Mouse (Mus musculus) midbrain, embryonic 13.5 days (tissue): ENCODE data around the gene Tulp1. TPM values are rescaled to one million over a fixed set of nuclear protein-coding genes. Genes with fewer than 3 reads are reported as not detected.
A peak's percentile ranks its signal among the peaks of the same experiment; 100 is the strongest.

Experiments used
- ATAC-seq: fragments of 200-750 bp; cut with Nextera tagmentation; 2 replicates; pipeline ENCODE4 v1.8.0; 2017; ENCODE audit warnings: mild to moderate bottlenecking, moderate TSS enrichment, moderate library complexity
- H3K27ac ChIP-seq: fragments of 300-500 bp; sonication (generic); 2 replicates; pipeline ENCODE4 v1.5.1; 2015; ENCODE audit warnings: inconsistent platforms, mild to moderate bottlenecking, moderate library complexity
- H3K27me3 ChIP-seq: fragments of 300-500 bp; sonication (generic); 2 replicates; pipeline ENCODE4 v1.6.1; 2015; ENCODE audit warnings: mild to moderate bottlenecking, inconsistent platforms
- H3K36me3 ChIP-seq: fragments of 300-500 bp; sonication (generic); 2 replicates; pipeline ENCODE4 v1.6.1; 2015; ENCODE audit warnings: mild to moderate bottlenecking, inconsistent platforms
- H3K4me1 ChIP-seq: fragments of 300-500 bp; sonication (generic); replicated peaks from 2 replicates; pipeline ENCODE4 v1.6.1; 2015; ENCODE audit warnings: inconsistent platforms
- H3K4me2 ChIP-seq: fragments of 300-500 bp; sonication (generic); replicated peaks from 2 replicates; pipeline ENCODE4 v1.6.1; 2015; ENCODE audit warnings: moderate library complexity, mild to moderate bottlenecking, inconsistent platforms
- H3K4me3 ChIP-seq: fragments of 300-500 bp; sonication (generic); replicated peaks from 2 replicates; pipeline ENCODE4 v1.5.1; 2015; ENCODE audit warnings: mild to moderate bottlenecking, inconsistent platforms
- H3K9ac ChIP-seq: fragments of 300-500 bp; sonication (generic); replicated peaks from 2 replicates; pipeline ENCODE4 v1.6.1; 2015; ENCODE audit warnings: mild to moderate bottlenecking, inconsistent platforms
- H3K9me3 ChIP-seq: fragments of 300-500 bp; sonication (generic); 2 replicates; pipeline ENCODE4 v1.6.1; 2016; ENCODE audit warnings: mild to moderate bottlenecking, inconsistent platforms
- WGBS: fragments of 180-500 bp; shearing (Covaris S2); methylation state at CpG from one replicate; pipeline ENCODE4 v1.1.7; 2015; 5-methylcytosine and 5-hydroxymethylcytosine counted together
- polyA plus RNA-seq: library from polyadenylated mRNA; unstranded; fragments of >200 nt; fragmentation: Nextera tagmentation; extraction: Ambion mirVana; gene quantifications from 2 replicates; pipeline ENCODE4 v1.2.1, GENCODE M21; 2015

The Tulp1 gene
- polyA plus RNA-seq, 1 experiment from 2014 or later = 1.7 TPM

- H3K9ac ChIP-seq = peak overlapping the region; percentile 32; the same call in 1 of the 2 replicates
- WGBS = 58% methylated on average over 6 of the region's 6 CpGs
- no peaks in the 10 kb centered on the region for H3K9me3 ChIP-seq
- peaks cover 52% of the 10 kb centered on the region for H3K4me1 ChIP-seq
- H3K4me3 ChIP-seq = no peak overlapping the region
- ATAC-seq = no peak
- 0 out of 2 replicates have a peak overlapping the region, but pooled peaks have one; percentile 87 for H3K4me2 ChIP-seq
- H3K36me3 ChIP-seq = no peaks in the 10 kb centered on the region
- H3K27me3 ChIP-seq = peaks cover 28% of the 10 kb centered on the region
- no peak overlapping the region for H3K27ac ChIP-seq
These were observed 16.8 kb downstream of the Tulp1 start for GRCm38 (mm10) chr17:28348211-28348610.

- no peaks in the 10 kb centered on the region for H3K36me3 ChIP-seq
- no peak for ATAC-seq
- H3K9ac ChIP-seq = no peak overlapping the region
- H3K4me1 ChIP-seq = peaks cover 52% of the 10 kb centered on the region
- no peak overlapping the region for H3K27ac ChIP-seq
- 84% methylated on average over 10 of the region's 10 CpGs for WGBS
- no peaks in the 10 kb centered on the region for H3K9me3 ChIP-seq
- peaks cover 23% of the 10 kb centered on the region for H3K27me3 ChIP-seq
- H3K4me3 ChIP-seq = no peak overlapping the region
- no peak overlapping the region for H3K4me2 ChIP-seq
These were observed 17.7 kb downstream of the Tulp1 start for GRCm38 (mm10) chr17:28347327-28347726.

- WGBS = 7% methylated on average over 10 of the region's 10 CpGs
- no peak overlapping the region for H3K4me3 ChIP-seq
- H3K36me3 ChIP-seq = no peaks in the 10 kb centered on the region
- no peak overlapping the region for H3K27ac ChIP-seq
- peaks cover 9% of the 10 kb centered on the region; the same call in 1 of the 2 replicates for H3K27me3 ChIP-seq
- H3K4me2 ChIP-seq = 0 out of 2 replicates have a peak overlapping the region, but pooled peaks have one; percentile 0
- H3K4me1 ChIP-seq = peaks cover 50% of the 10 kb centered on the region
- no peak overlapping the region for H3K9ac ChIP-seq
- no peak for ATAC-seq
- H3K9me3 ChIP-seq = no peaks in the 10 kb centered on the region
These were observed 19.1 kb downstream of the Tulp1 start for GRCm38 (mm10) chr17:28345882-28346281.

- 0 out of 2 replicates have a peak overlapping the region, but pooled peaks have one; percentile 0 for H3K4me2 ChIP-seq
- H3K4me1 ChIP-seq = peaks cover 51% of the 10 kb centered on the region
- H3K9me3 ChIP-seq = no peaks in the 10 kb centered on the region
- H3K4me3 ChIP-seq = no peak overlapping the region
- H3K27me3 ChIP-seq = peaks cover 9% of the 10 kb centered on the region; the same call in 1 of the 2 replicates
- H3K9ac ChIP-seq = no peak overlapping the region
- no peak for ATAC-seq
- no peaks in the 10 kb centered on the region for H3K36me3 ChIP-seq
- no peak overlapping the region for H3K27ac ChIP-seq
- WGBS = 14% methylated on average over 7 of the region's 8 CpGs
These were observed 19.7 kb downstream of the Tulp1 start for GRCm38 (mm10) chr17:28345271-28345721.

- no peak overlapping the region for H3K9ac ChIP-seq
- no peak overlapping the region for H3K4me3 ChIP-seq
- H3K9me3 ChIP-seq = no peaks in the 10 kb centered on the region
- peaks cover 44% of the 10 kb centered on the region for H3K4me1 ChIP-seq
- ATAC-seq = no peak
- 67% methylated on average over 3 of the region's 3 CpGs for WGBS
- H3K27me3 ChIP-seq = peaks cover 9% of the 10 kb centered on the region; the same call in 1 of the 2 replicates
- no peak overlapping the region for H3K4me2 ChIP-seq
- 0 out of 2 replicates have a peak, but pooled peaks cover 2% of the 10 kb centered on the region for H3K36me3 ChIP-seq
- H3K27ac ChIP-seq = no peak overlapping the region
These were observed 20.4 kb downstream of the Tulp1 start for GRCm38 (mm10) chr17:28344670-28345069.

- no peak overlapping the region for H3K4me3 ChIP-seq
- ATAC-seq = no peak
- H3K27ac ChIP-seq = no peak overlapping the region
- H3K9ac ChIP-seq = peak overlapping the region; percentile 28; the same call in 1 of the 2 replicates
- peaks cover 39% of the 10 kb centered on the region for H3K4me1 ChIP-seq
- no peak overlapping the region for H3K4me2 ChIP-seq
- WGBS = 46% methylated on average over 4 of the region's 4 CpGs
- 0 out of 2 replicates have a peak, but pooled peaks cover 4% of the 10 kb centered on the region for H3K36me3 ChIP-seq
- H3K9me3 ChIP-seq = no peaks in the 10 kb centered on the region
- peaks cover 9% of the 10 kb centered on the region; the same call in 1 of the 2 replicates for H3K27me3 ChIP-seq
These were observed 20.9 kb downstream of the Tulp1 start for GRCm38 (mm10) chr17:28344050-28344607.

- WGBS = 7% methylated on average over 26 of the region's 26 CpGs
- no peak overlapping the region for H3K27ac ChIP-seq
These were observed 23.9 kb downstream of the Tulp1 start for GRCm38 (mm10) chr17:28341091-28341490.

GRCm38 (mm10) chr17:28340578-28340977 is 24.4 kb downstream of the Tulp1 start:
- no peaks in the 10 kb centered on the region for H3K9me3 ChIP-seq
- peak overlapping the region; percentile 28; the same call in 1 of the 2 replicates for H3K4me3 ChIP-seq
- 0 out of 2 replicates have a peak, but pooled peaks cover 4% of the 10 kb centered on the region for H3K36me3 ChIP-seq
- ATAC-seq = peak; percentile 19; the same call in 1 of the 2 replicates
- WGBS = 78% methylated on average over 7 of the region's 7 CpGs
- H3K27me3 ChIP-seq = no peaks in the 10 kb centered on the region; the same call in 1 of the 2 replicates
- peak overlapping the region; percentile 55 for H3K4me2 ChIP-seq
- H3K9ac ChIP-seq = peak overlapping the region; percentile 54
- H3K27ac ChIP-seq = no peak overlapping the region
- peaks cover 20% of the 10 kb centered on the region for H3K4me1 ChIP-seq

More at GRCm38 (mm10) chr17:28341091-28341490, 23.9 kb downstream of the Tulp1 start:
- Histone ChIP-seq H3K4me1 (peaks cover 25% of the 10 kb centered on the region), H3K4me3 (peak overlapping the region; percentile 28), H3K9me3 (no peaks in the 10 kb centered on the region), H3K4me2 (peak overlapping the region; percentile 55), H3K36me3 (0 out of 2 replicates have a peak, but pooled peaks cover 4% of the 10 kb centered on the region), H3K9ac (peak overlapping the region; percentile 54), H3K27me3 (no peaks in the 10 kb centered on the region; the same call in 1 of the 2 replicates)
- ATAC-seq = peak; percentile 78

GRCm38 (mm10) chr17:28337547-28337946 is 27.5 kb downstream of the Tulp1 start:
- H3K4me3 ChIP-seq = no peak overlapping the region
- no peak overlapping the region for H3K9ac ChIP-seq
- 0 out of 2 replicates have a peak, but pooled peaks cover 8% of the 10 kb centered on the region for H3K36me3 ChIP-seq
- H3K4me2 ChIP-seq = no peak overlapping the region
- H3K4me1 ChIP-seq = peaks cover 20% of the 10 kb centered on the region
- ATAC-seq = no peak
- no peaks in the 10 kb centered on the region for H3K27me3 ChIP-seq
- WGBS = 94% methylated on average over 7 of the region's 7 CpGs
- no peak overlapping the region for H3K27ac ChIP-seq
- no peaks in the 10 kb centered on the region for H3K9me3 ChIP-seq

- 77% methylated on average over 10 of the region's 10 CpGs for WGBS
- H3K9me3 ChIP-seq = no peaks in the 10 kb centered on the region
- H3K4me2 ChIP-seq = no peak overlapping the region
- no peak overlapping the region for H3K27ac ChIP-seq
- ATAC-seq = no peak
- peaks cover 27% of the 10 kb centered on the region for H3K36me3 ChIP-seq
- no peak overlapping the region for H3K4me3 ChIP-seq
- H3K4me1 ChIP-seq = peaks cover 17% of the 10 kb centered on the region; the same call in 1 of the 2 replicates
- no peaks in the 10 kb centered on the region for H3K27me3 ChIP-seq
- no peak overlapping the region for H3K9ac ChIP-seq
These were observed 29.8 kb downstream of the Tulp1 start for GRCm38 (mm10) chr17:28335267-28335666.

- H3K36me3 ChIP-seq = peaks cover 29% of the 10 kb centered on the region
- no peak for ATAC-seq
- no peaks in the 10 kb centered on the region for H3K27me3 ChIP-seq
- no peak overlapping the region for H3K4me2 ChIP-seq
- 69% methylated on average over 31 of the region's 31 CpGs for WGBS
- peaks cover 32% of the 10 kb centered on the region for H3K4me1 ChIP-seq
- H3K9me3 ChIP-seq = no peaks in the 10 kb centered on the region
- H3K9ac ChIP-seq = 0 out of 2 replicates have a peak overlapping the region, but pooled peaks have one; percentile 6
- no peak overlapping the region for H3K27ac ChIP-seq
- H3K4me3 ChIP-seq = no peak overlapping the region
These were observed 32.0 kb downstream of the Tulp1 start for GRCm38 (mm10) chr17:28332915-28333546.
